Mouse (Mus musculus) kidney, adult 2 months (tissue): ENCODE data around the gene Micu2.

ENCODE experiments used
- CTCF ChIP-seq: fragments of 200-500 bp; conservative IDR thresholded peaks from 2 replicates; pipeline ENCODE4 v1.5.1; 2011; ENCODE audit warnings: low read depth, mild to moderate bottlenecking, control low read depth, low read length, moderate library complexity, mixed read lengths; ENCODE audit not compliant: insufficient read depth, insufficient read length
- POLR2A ChIP-seq: fragments of 200-500 bp; IDR thresholded peaks from one replicate; pipeline ENCODE4 v1.6.1; 2011; ENCODE audit warnings: low read depth, low read length, control low read depth

- no peak for TF ChIP-seq POLR2A
- no peak for TF ChIP-seq CTCF
Observed at GRCm38 (mm10) chr14:57989162-57989561, 9.9 kb downstream of the Micu2 start.
